Mouse (Mus musculus): ENCODE results near the gene Foxo4.

DNA sequence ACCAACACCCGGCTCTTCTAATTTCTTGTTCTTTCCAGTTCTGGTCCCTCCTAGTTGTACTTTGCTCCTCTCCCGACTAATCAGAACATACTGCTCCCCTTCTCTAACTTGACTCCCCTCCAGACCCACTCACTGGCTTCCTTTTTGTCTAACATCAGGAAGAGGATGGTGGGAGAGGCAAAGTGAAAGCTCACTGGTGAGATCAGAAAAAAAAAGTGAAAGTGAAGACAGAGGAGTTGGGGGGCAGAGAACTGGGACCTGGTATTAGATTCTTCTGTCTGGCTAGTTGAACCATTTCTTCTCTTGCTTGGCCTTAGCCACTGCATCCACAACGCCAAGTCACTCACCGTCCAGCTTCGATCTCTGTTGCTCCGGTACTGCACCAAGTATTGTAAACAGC is 12.3 kb downstream of the Foxo4 start:
- TF ChIP-seq CTCF (IDR thresholded peaks at IDR 0.05) = no peak
- TF ChIP-seq EP300 (IDR thresholded peaks at IDR 0.05) = no peak

Measured in lung, postnatal 0 days (tissue).